Mouse (Mus musculus) cerebellum, adult 2 months (tissue): Measurements from ENCODE around the gene Ripor1.

Experiments
- CTCF ChIP-seq: fragments of 200-500 bp; IDR thresholded peaks from 2 replicates; pipeline ENCODE4 v1.5.1; 2011; ENCODE audit warnings: low read depth, mild to moderate bottlenecking, control low read depth, low read length, moderate library complexity, borderline replicate concordance; ENCODE audit not compliant: insufficient read depth
- POLR2A ChIP-seq: fragments of 200-500 bp; IDR thresholded peaks from 2 replicates; pipeline ENCODE4 v1.6.1; 2011; ENCODE audit warnings: low read length, control low read depth, borderline replicate concordance; ENCODE audit not compliant: insufficient read depth

GRCm38 (mm10) chr8:105634771-105635458, 29.9 kb downstream of the Ripor1 start:
- no peak for TF ChIP-seq CTCF
- TF ChIP-seq POLR2A = no peak
